Mouse (Mus musculus) midbrain, embryonic 16.5 days (tissue): ENCODE measurements around the gene Cyp17a1. TPM values are rescaled to one million over a fixed set of nuclear protein-coding genes. Genes with fewer than 3 reads are reported as not detected.

ENCODE experiments used
- ATAC-seq: fragments of 200-750 bp; cut with Nextera tagmentation; 2 replicates; pipeline ENCODE4 v1.8.0; 2017; ENCODE audit warnings: moderate TSS enrichment
- H3K27ac ChIP-seq: fragments of 300-500 bp; sonication (generic); 2 replicates; pipeline ENCODE4 v1.5.1; 2014; ENCODE audit warnings: mild to moderate bottlenecking, low read length, mixed read lengths
- H3K27me3 ChIP-seq: fragments of 300-500 bp; sonication (generic); 2 replicates; pipeline ENCODE4 v1.6.1; 2014; ENCODE audit warnings: low read depth, low read length, mixed read lengths; ENCODE audit not compliant: control insufficient read depth, insufficient read depth
- H3K36me3 ChIP-seq: fragments of 300-500 bp; sonication (generic); 2 replicates; pipeline ENCODE4 v1.6.1; 2014; ENCODE audit warnings: mild to moderate bottlenecking, low read length, moderate library complexity, mixed read lengths; ENCODE audit not compliant: control insufficient read depth, insufficient read depth
- H3K4me1 ChIP-seq: fragments of 300-500 bp; sonication (generic); 2 replicates; pipeline ENCODE4 v1.6.1; 2014; ENCODE audit warnings: mild to moderate bottlenecking, low read length, mixed read lengths; ENCODE audit not compliant: control insufficient read depth, insufficient read depth
- H3K4me2 ChIP-seq: fragments of 300-500 bp; sonication (generic); 2 replicates; pipeline ENCODE4 v1.6.1; 2014; ENCODE audit warnings: mild to moderate bottlenecking, low read length, mixed read lengths
- H3K4me3 ChIP-seq: fragments of 300-500 bp; sonication (generic); 2 replicates; pipeline ENCODE4 v1.5.1; 2014; ENCODE audit warnings: low read depth, mild to moderate bottlenecking, low read length, moderate library complexity, mixed read lengths
- H3K9ac ChIP-seq: fragments of 300-500 bp; sonication (generic); 2 replicates; pipeline ENCODE4 v1.6.1; 2014; ENCODE audit warnings: low read depth, low read length, mixed read lengths
- H3K9me3 ChIP-seq: fragments of 300-500 bp; sonication (generic); replicated peaks from 2 replicates; pipeline ENCODE4 v1.6.1; 2014; ENCODE audit warnings: mild to moderate bottlenecking, low read length, mixed read lengths; ENCODE audit not compliant: control insufficient read depth, poor library complexity, severe bottlenecking
- WGBS: fragments of 180-500 bp; shearing (Covaris S2); extraction: QIAGEN DNeasy Blood & Tissue Kit; methylation state at CpG from one replicate; pipeline ENCODE4 v1.1.7; 2014; 5-methylcytosine and 5-hydroxymethylcytosine counted together
- polyA plus RNA-seq: library from polyadenylated mRNA; unstranded; fragments of >200 nt; fragmentation: Nextera tagmentation; extraction: Ambion mirVana; gene quantifications from 2 replicates; pipeline ENCODE4 v1.2.1, GENCODE M21; 2015

The Cyp17a1 gene
- polyA plus RNA-seq, 1 experiment from 2014 or later: not detected

- Histone ChIP-seq H3K4me2 (no peak overlapping the region), H3K36me3 (no peaks in the 10 kb centered on the region), H3K4me3 (no peak overlapping the region), H3K27me3 (no peaks in the 10 kb centered on the region), H3K9ac (no peak overlapping the region), H3K9me3 (no peaks in the 10 kb centered on the region), H3K27ac (no peak overlapping the region), H3K4me1 (peaks cover 39% of the 10 kb centered on the region)
- ATAC-seq: no peak
- 64% methylated on average over 14 of the region's 14 CpGs for WGBS
Measured at GRCm38 (mm10) chr19:46620016-46620808, 52.8 kb downstream of the Cyp17a1 start.

GRCm38 (mm10) chr19:46619518-46619917 lies 53.5 kb downstream of the Cyp17a1 start:
- Histone ChIP-seq H3K9ac (no peak overlapping the region), H3K27ac (no peak overlapping the region), H3K27me3 (no peaks in the 10 kb centered on the region), H3K4me2 (no peak overlapping the region), H3K36me3 (no peaks in the 10 kb centered on the region), H3K4me3 (no peak overlapping the region), H3K9me3 (no peaks in the 10 kb centered on the region), H3K4me1 (peaks cover 39% of the 10 kb centered on the region)
- WGBS: 93% methylated on average over 6 of the region's 6 CpGs
- ATAC-seq: no peak

- no peak for ATAC-seq
- H3K27ac ChIP-seq: no peak overlapping the region
- H3K4me2 ChIP-seq: no peak overlapping the region
- no peak overlapping the region for H3K4me3 ChIP-seq
- WGBS: 77% methylated on average over 19 of the region's 19 CpGs
- H3K9me3 ChIP-seq: no peaks in the 10 kb centered on the region
- no peak overlapping the region for H3K9ac ChIP-seq
- no peaks in the 10 kb centered on the region for H3K27me3 ChIP-seq
- H3K36me3 ChIP-seq: no peaks in the 10 kb centered on the region
- peaks cover 33% of the 10 kb centered on the region for H3K4me1 ChIP-seq
Measured at GRCm38 (mm10) chr19:46619001-46619400, 54.0 kb downstream of the Cyp17a1 start.

- H3K27ac ChIP-seq: no peak overlapping the region
- H3K4me3 ChIP-seq: no peak overlapping the region
- H3K27me3 ChIP-seq: no peaks in the 10 kb centered on the region
- H3K4me1 ChIP-seq: peaks cover 27% of the 10 kb centered on the region
- ATAC-seq: no peak
- no peaks in the 10 kb centered on the region for H3K36me3 ChIP-seq
- H3K4me2 ChIP-seq: no peak overlapping the region
- no peak overlapping the region for H3K9ac ChIP-seq
- H3K9me3 ChIP-seq: no peaks in the 10 kb centered on the region
- 49% methylated on average over 9 of the region's 9 CpGs for WGBS
Measured at GRCm38 (mm10) chr19:46618322-46618721, 54.6 kb downstream of the Cyp17a1 start.

GRCm38 (mm10) chr19:46617361-46617760 lies 55.6 kb downstream of the Cyp17a1 start:
- WGBS: 93% methylated on average over 8 of the region's 8 CpGs
- Histone ChIP-seq H3K27ac (no peak overlapping the region), H3K4me3 (no peak overlapping the region), H3K4me2 (no peak overlapping the region), H3K4me1 (peaks cover 18% of the 10 kb centered on the region; the same call in 1 of the 2 replicates), H3K27me3 (no peaks in the 10 kb centered on the region), H3K9me3 (no peaks in the 10 kb centered on the region), H3K36me3 (no peaks in the 10 kb centered on the region), H3K9ac (no peak overlapping the region)
- no peak for ATAC-seq

Other genes starting within 250 kb of the Cyp17a1 start
- 25.9 and 26.8 TPM in 2 replicates for gene Trim8, start 171.5 kb downstream of the Cyp17a1 start, polyA plus RNA-seq
- gene Arl3, start 100.0 kb downstream of the Cyp17a1 start, polyA plus RNA-seq: 213 and 226 TPM in 2 replicates
- gene Sfxn2, start 99.8 kb downstream of the Cyp17a1 start, polyA plus RNA-seq: 9.7 and 12.8 TPM in 2 replicates
- 34.0 and 34.8 TPM in 2 replicates for gene Wbp1l, start 74.1 kb downstream of the Cyp17a1 start, polyA plus RNA-seq
- 24.6 and 27.6 TPM in 2 replicates for gene Borcs7, start 16.7 kb upstream of the Cyp17a1 start, polyA plus RNA-seq
- gene As3mt, start 34.3 kb upstream of the Cyp17a1 start, polyA plus RNA-seq: 35.6 and 38.1 TPM in 2 replicates
- 6.8 and 7.0 TPM in 2 replicates for gene Cnnm2, start 88.4 kb upstream of the Cyp17a1 start, polyA plus RNA-seq